Mouse (Mus musculus): ENCODE data around the gene Cacna2d2. TPM values are rescaled to one million over a fixed set of nuclear protein-coding genes. Genes with fewer than 3 reads are reported as not detected.

Gene Cacna2d2
- total RNA-seq, 1 experiment from 2014 or later: 5.6 TPM

GRCm38 (mm10) chr9:107403116-107403515, 3.7 kb downstream of the Cacna2d2 start:
- no peak for DNase-seq

- DNase-seq: no peak
Observed at GRCm38 (mm10) chr9:107409449-107409848, 10.0 kb downstream of the Cacna2d2 start.

GRCm38 (mm10) chr9:107417106-107417505, 17.7 kb downstream of the Cacna2d2 start:
- no peak for DNase-seq

GRCm38 (mm10) chr9:107419491-107420244, 20.3 kb downstream of the Cacna2d2 start:
- DNase-seq: no peak

GRCm38 (mm10) chr9:107420898-107421297, 21.5 kb downstream of the Cacna2d2 start:
- DNase-seq: no peak

- no peak for DNase-seq
Observed at GRCm38 (mm10) chr9:107422878-107423277, 23.5 kb downstream of the Cacna2d2 start.

- DNase-seq: no peak
Observed at GRCm38 (mm10) chr9:107424485-107425175, 25.2 kb downstream of the Cacna2d2 start.

GRCm38 (mm10) chr9:107427876-107428275, 28.5 kb downstream of the Cacna2d2 start:
- no peak for DNase-seq

- DNase-seq: peak; percentile 40
Observed at GRCm38 (mm10) chr9:107428451-107429186, 29.2 kb downstream of the Cacna2d2 start.

- DNase-seq: no peak
Observed at GRCm38 (mm10) chr9:107430445-107430844, 31.0 kb downstream of the Cacna2d2 start.

GRCm38 (mm10) chr9:107432546-107432945, 33.1 kb downstream of the Cacna2d2 start:
- DNase-seq: no peak

- no peak for DNase-seq
Observed at GRCm38 (mm10) chr9:107434851-107435250, 35.4 kb downstream of the Cacna2d2 start.

- DNase-seq: no peak
Observed at GRCm38 (mm10) chr9:107435285-107435684, 35.9 kb downstream of the Cacna2d2 start.

- no peak for DNase-seq
Observed at GRCm38 (mm10) chr9:107442891-107443290, 43.5 kb downstream of the Cacna2d2 start.

- no peak for DNase-seq
Observed at GRCm38 (mm10) chr9:107443324-107443723, 43.9 kb downstream of the Cacna2d2 start.

- DNase-seq: no peak
Observed at GRCm38 (mm10) chr9:107445011-107445471, 45.6 kb downstream of the Cacna2d2 start.

GRCm38 (mm10) chr9:107448805-107449517, 49.5 kb downstream of the Cacna2d2 start:
- no peak for DNase-seq

GRCm38 (mm10) chr9:107451400-107451799, 52.0 kb downstream of the Cacna2d2 start:
- DNase-seq: no peak

GRCm38 (mm10) chr9:107451891-107452521, 52.6 kb downstream of the Cacna2d2 start:
- DNase-seq: no peak

GRCm38 (mm10) chr9:107452552-107452951, 53.1 kb downstream of the Cacna2d2 start:
- DNase-seq: no peak

GRCm38 (mm10) chr9:107453151-107453550, 53.7 kb downstream of the Cacna2d2 start:
- no peak for DNase-seq

GRCm38 (mm10) chr9:107456667-107457066, 57.3 kb downstream of the Cacna2d2 start:
- DNase-seq: no peak

All from adrenal gland, postnatal 25 days (tissue).